Mouse (Mus musculus) gastrocnemius, adult 2 months (tissue): ENCODE data around the gene Smpd2. TPM values are rescaled to one million over a fixed set of nuclear protein-coding genes. Genes with fewer than 3 reads are reported as not detected.

ENCODE experiments used
- DNase-seq: peaks from one replicate; pipeline ENCODE4 v3.0.0; 2022
- H3K27ac ChIP-seq: fragments of 200-600 bp; 2 replicates; pipeline ENCODE4 v1.8.1; 2022; ENCODE audit warnings: mild to moderate bottlenecking
- H3K4me3 ChIP-seq: fragments of 200-600 bp; 2 replicates; pipeline ENCODE4 v1.8.1; 2022; ENCODE audit warnings: mild to moderate bottlenecking, moderate library complexity
- CTCF ChIP-seq: fragments of 200-600 bp; IDR thresholded peaks from 2 replicates; pipeline ENCODE4 v1.8.1; 2022; ENCODE audit warnings: antibody characterized with exemption, mild to moderate bottlenecking, moderate library complexity
- intact Hi-C: fragments of 180-260 bp; cut with DNase I; formaldehyde crosslinking; loops from one replicate; pipeline ENCODE4 v1.15.1; 2025
- total RNA-seq, 2 experiments: library from RNA; stranded (reverse); gene quantifications; 2 replicates each; pipeline ENCODE4 v1.2.3; 2021

The Smpd2 gene
- total RNA-seq, 2 experiments from 2014 or later, result 11.1 TPM

DNA sequence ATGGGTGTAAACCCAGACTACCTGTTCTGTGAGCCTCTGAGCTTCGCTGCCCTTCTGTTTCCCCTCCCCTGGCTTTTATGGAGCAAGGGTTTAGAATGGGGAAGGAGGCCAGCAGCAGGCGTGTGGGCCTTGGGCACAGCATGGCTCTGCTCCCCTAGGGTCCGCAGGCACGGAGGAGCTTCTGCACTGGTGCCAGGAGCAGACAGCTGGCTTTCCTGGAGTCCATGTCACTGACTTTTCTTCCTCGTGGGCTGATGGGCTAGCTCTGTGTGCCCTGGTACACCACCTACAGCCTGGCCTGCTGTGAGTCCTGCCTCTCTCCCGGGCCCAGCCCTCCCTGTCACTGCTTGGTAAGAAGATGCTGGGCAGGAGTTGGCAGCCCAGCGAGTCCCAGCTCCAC lies 7.7 kb downstream of the Smpd2 start:
- intact Hi-C loops, result no loop called here
- no peak for DNase-seq
- H3K27ac ChIP-seq, result no peak overlapping the region
- no peak overlapping the region for H3K4me3 ChIP-seq
- TF ChIP-seq CTCF, result no peak

DNA sequence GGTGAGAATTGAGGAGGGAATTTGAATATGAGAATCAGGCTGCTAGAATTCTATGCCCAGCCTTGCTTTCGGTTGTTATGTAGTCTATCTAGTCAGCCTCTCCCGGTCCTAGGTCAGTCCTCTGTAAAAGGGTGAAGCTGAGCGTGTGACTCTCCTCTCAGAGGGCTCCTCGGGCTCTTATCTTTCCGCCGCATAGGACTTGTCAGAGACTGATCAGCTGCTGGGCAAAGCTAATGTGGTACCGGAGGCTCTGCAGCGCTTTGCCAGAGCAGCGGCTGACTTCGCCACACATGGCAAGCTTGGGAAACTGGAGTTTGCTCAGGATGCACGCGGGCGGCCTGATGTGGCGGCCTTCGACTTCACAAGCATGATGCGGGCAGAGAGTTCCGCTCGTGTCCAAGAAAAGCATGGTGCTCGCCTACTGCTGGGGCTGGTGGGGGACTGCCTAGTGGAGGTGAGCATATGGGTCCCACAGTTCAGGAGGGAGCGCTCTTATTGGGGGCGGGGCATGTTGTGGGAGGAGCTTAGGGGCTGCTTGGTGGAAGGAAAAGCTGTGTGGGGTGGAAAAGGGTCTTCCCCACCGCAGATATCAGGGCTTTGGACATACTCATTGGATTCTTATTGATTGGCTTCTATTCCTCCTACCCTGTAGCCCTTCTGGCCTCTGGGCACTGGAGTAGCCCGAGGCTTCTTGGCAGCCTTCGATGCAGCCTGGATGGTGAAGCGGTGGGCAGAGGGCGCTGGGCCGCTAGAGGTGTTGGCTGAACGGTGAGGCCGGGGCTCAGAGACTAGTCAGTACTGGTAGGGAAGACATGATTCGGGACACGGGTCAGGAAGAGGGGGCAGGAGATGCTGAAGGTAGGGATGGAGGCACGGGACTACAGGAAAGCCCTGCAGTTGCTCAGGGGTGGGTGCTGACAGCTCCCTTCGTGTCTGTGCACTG lies 9.0 kb downstream of the Smpd2 start:
- intact Hi-C loops, result no loop called here
- no peak for DNase-seq
- TF ChIP-seq CTCF, result no peak
- H3K27ac ChIP-seq, result no peak overlapping the region
- no peak overlapping the region for H3K4me3 ChIP-seq

DNA sequence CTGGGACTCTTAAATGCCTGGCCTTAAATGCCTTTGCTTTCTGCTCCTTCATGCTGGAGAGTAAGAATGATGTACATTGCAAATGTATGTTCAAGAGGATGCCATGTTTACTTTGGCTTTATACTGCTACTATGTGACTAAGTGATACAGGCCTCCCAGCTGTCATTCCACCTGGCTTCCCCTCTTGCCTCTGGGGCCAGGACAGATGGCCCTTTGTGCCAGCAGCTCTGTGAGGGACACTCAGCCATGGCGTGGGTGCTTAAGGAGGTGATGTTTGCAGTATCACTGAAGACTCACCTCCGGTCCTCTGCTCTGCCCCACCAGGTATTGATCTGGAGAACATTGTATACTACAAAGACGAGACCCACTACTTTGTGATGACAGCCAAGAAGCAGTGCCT lies 10.2 kb downstream of the Smpd2 start:
- no peak for DNase-seq
- TF ChIP-seq CTCF, result no peak
- Histone ChIP-seq H3K4me3 (no peak overlapping the region), H3K27ac (no peak overlapping the region)
- intact Hi-C loops, result no loop called here

DNA sequence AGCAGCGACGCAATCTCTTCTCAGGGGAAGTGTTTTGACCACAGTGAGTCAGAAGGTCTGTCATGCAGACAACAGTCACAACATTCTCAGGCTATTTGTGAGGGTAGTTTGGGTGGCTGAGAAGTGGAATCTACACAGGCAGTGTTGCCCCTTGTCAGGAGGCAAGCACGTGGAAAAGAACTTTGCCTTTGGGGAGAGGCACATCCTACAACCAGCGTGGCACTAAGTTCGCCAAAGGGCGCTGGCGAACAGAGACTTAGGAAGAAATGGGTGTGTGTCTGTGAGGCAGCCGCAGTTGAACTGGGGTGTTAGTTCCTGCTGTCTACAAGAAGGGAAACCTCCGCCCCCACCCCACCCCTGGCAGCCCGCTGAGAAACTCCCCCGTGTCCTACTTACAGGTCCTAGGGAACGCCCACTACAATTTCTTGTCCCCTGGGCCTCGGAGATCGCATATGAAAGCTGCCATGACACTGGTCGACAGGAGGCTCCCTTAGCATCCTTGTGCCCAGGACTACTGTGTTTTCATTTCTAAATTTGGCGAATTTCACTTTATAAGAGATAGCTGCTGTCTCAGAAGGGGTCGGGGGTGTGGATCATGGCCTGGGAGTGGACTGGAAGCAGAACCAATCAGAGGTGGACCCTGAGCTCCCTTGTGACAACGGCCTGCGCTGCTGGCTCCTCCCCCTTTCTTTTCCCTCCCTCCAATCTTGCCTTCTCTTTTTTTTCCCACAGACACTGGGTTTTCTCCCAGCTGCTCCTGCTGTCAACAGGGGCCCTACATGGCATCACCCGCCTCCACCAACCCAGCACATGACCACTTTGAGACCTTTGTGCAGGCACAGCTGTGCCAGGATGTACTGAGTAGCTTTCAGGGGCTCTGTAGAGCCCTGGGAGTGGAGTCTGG lies 12.6 kb downstream of the Smpd2 start:
- intact Hi-C loops, result no loop called here
- no peak for TF ChIP-seq CTCF
- peak overlapping the region; percentile 84 for H3K4me3 ChIP-seq
- DNase-seq, result peak; percentile 84
- H3K27ac ChIP-seq, result peak overlapping the region; percentile 89

DNA sequence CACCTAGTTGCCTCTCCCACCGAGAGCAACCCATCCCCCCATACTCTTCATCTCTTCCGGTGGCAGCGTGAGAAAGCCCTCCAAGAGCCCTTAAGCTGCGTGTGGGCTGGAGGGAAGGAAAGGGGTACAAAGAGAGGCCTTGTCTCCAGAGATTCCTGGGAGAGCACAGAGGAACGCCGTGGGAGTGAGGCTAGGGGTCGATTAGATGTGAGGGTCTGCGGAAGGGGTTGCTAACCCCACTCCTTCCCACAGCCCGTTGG lies 13.2 kb downstream of the Smpd2 start:
- intact Hi-C loops, result no loop called here
- H3K27ac ChIP-seq, result peak overlapping the region; percentile 89
- no peak for TF ChIP-seq CTCF
- peak overlapping the region; percentile 84 for H3K4me3 ChIP-seq
- DNase-seq, result no peak

DNA sequence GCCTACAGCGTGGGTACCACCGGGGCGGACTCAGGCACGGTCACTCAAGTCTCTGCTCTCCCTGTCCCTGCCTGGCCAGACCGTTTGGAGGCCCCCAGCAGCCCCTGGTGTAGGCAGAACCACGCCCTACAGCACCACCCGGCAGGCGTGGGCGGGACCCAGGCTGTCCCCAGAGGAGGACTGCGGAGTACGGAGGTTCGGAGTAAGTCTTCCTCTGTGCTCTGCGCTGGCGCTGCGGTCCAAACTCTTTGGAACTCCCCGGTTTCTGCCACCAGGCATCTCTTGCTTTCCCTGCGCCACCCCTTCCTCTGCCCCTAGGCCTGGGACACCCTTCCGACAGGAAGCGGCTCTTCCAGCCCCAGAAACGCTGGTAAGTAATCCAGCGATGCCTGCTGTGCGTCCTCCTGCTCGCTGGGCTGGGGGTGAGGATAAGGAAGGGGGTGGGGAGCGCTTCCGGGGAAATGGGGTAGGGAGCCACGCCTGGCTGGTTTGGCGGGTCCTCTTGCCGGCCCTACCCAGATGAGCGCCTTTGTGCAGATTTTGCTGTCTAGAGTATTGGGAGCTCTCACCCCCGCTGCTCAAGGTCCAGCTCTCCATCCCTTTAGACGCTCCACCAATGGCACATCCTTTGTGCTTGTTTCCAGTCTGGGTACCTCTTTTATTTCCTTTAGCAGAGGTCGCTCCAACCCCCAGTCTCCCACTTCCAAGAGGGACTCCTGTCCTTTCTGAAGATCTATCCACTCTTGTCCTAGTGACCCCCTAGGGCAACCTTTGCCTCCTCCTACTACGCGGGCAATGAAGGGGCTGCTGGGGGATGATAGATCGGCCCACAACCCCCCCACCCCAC lies 13.8 kb downstream of the Smpd2 start, which contains the start of gene Mical1:
Mical1 (plus strand) TSS at position 144 of the 847 bp plus-strand sequence.
- intact Hi-C loops, result no loop called here
- Histone ChIP-seq H3K4me3 (peak within 1 kb of the TSS; percentile 84), H3K27ac (peak within 1 kb of the TSS; percentile 89)
- DNase-seq, result peak; percentile 84
- no peak for TF ChIP-seq CTCF

DNA sequence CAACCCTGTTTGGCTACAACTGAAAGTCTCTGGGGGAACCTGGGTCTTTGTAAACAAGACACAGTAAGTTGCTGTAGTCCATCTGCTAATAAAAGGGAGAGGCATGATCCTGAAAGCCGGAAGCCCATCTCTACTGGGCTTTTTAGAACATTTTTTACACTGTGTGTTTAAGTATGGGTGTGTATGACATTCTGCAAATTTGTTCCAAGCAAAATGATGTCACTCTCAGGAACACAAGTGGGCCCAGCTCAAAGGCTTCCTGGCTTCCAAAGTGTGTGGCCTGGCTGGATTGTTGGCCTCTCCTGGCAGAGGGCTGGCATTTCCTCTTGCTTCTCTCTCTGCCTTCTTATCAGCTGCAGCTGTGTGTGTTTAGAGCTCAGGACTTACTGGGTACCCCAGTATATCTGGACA lies 15.2 kb downstream of the Smpd2 start:
- peak overlapping the region; percentile 89 for H3K27ac ChIP-seq
- TF ChIP-seq CTCF, result no peak
- peak; percentile 39 for DNase-seq
- peak overlapping the region; percentile 84 for H3K4me3 ChIP-seq
- intact Hi-C loops, result no loop called here

DNA sequence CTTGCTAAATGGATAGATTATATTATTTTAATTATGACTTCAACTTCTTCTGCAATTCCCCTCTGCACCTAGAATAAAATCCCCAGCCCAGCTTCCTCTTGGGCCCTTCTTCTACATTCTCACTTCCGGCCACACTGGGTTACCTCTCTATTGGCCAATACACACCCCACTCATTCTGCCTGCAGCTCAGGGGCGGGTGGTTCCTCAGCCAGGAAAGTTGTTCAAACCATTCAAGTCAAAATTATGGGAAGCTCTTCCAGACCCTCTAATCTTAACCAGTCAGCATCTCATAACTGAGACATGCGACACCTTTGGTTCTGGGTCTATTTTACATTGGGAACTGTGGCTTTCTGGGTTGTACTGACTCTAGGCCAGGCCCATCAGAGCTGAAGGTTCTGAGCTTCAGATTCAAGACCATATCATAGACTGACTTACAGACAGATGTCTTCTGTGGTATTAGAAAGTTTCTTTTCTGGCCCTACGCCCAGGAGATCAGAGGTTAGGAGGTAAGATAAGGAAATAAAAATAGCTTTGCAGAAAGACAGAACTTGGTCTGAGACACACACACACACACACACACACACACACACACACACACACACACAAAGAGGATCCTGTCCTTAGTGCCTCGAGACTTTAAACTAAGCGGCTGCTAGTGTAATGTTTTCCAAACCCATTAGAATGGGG lies 16.2 kb downstream of the Smpd2 start:
- TF ChIP-seq CTCF, result no peak
- Histone ChIP-seq H3K4me3 (no peak overlapping the region), H3K27ac (peak overlapping the region; percentile 89; the same call in 1 of the 2 replicates)
- no peak for DNase-seq
- intact Hi-C loops, result no loop called here

DNA sequence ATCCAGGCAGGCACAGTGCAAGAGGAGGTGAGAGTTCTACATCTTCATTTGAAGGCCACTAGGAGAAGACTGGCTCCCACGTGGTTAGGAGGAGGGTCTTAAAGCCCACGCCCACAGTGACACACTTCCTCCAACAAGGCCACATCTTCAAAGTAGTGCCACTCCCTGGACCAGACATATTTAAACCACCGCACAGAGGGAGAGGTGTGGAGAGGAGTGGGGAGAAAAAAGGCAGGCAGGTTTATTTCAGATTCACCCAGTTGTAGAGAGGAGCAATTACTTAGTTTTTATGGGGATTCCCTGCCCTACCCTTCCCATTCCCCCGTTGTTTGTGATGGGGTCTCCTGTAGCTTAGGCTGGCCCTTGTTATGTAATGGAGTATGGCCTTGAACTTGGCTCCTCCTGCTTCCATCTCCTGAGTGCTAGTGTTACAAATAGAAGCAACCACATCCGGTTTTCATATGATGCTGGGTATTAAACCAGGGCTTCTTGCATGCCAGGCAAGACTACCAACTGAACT lies 17.1 kb downstream of the Smpd2 start:
- no peak for TF ChIP-seq CTCF
- intact Hi-C loops, result no loop called here
- no peak for DNase-seq
- Histone ChIP-seq H3K27ac (no peak overlapping the region), H3K4me3 (no peak overlapping the region)

DNA sequence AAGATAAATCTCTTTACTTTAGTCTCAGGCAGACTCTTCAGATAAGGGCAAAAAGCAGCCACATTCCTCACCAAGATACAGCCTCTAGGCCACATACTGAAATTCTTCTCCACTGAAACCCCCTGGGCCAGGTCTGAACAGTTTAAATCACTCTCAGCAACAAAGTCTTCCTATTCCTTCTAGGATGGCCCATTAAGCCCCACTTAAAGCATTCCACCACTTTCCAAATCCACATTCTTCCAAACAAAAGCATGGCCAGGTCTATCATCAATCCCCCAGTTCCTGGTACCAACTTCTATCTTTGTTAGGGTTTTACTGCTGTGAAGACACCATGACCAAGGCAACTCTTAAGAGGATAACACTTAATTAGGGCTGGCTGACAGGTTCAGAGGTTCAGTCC lies 17.6 kb downstream of the Smpd2 start:
- no peak overlapping the region for H3K4me3 ChIP-seq
- no peak overlapping the region for H3K27ac ChIP-seq
- intact Hi-C loops, result no loop called here
- no peak for DNase-seq
- TF ChIP-seq CTCF, result no peak

DNA sequence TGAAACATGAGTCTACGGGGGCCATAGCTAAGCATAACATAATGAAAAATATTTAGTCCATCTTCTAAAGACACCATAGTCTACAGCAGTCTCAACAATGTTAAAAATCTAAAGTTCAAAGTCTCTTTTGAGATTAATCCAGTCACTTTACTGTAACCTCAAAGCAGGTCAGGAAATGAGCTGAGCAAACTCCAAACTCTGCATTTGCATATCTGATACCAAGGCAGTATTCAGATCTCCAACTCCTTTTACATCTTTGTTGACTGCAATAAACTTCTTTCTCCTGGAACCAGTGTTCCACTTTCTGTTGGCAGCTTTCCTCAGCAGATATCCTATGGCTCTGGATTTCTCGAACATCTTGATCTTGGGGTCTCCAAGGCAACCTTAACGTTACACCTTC lies 19.5 kb downstream of the Smpd2 start:
- Histone ChIP-seq H3K4me3 (no peak overlapping the region), H3K27ac (no peak overlapping the region)
- TF ChIP-seq CTCF, result no peak
- no peak for DNase-seq
- intact Hi-C loops, result no loop called here

DNA sequence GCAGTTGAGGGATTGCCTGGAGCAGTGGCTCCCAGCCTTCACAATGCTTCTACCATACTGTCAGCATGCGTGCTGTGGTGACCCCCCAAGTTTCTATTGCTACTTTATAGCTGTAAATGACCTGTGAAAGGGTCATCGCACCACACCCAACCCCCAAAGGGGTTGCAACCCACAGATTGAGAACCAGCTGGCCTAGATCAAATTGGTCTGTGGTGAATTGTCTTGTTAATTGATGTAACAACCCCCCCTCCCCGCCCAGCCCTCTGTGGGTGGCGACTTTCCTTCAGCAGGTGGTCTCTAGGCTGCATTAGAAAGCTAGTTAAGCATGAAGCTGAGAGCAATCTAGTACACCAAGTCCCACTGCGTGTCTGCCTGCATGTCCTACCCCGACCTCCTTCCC lies 22.8 kb downstream of the Smpd2 start:
- intact Hi-C loops, result no loop called here
- no peak for TF ChIP-seq CTCF
- H3K4me3 ChIP-seq, result no peak overlapping the region
- DNase-seq, result no peak
- H3K27ac ChIP-seq, result no peak overlapping the region
